Mouse (Mus musculus) cortical plate, adult 2 months (tissue): ENCODE results near the gene Pla2g1b.

Experiments
- CTCF ChIP-seq: fragments of 200-500 bp; IDR thresholded peaks from 2 replicates; pipeline ENCODE4 v1.5.1; 2011; ENCODE audit warnings: mild to moderate bottlenecking, control low read depth, low read length; ENCODE audit not compliant: insufficient read depth; ENCODE audit errors: extremely low read depth
- POLR2A ChIP-seq: fragments of 200-500 bp; IDR thresholded peaks from 2 replicates; pipeline ENCODE4 v1.6.1; 2011; ENCODE audit warnings: mild to moderate bottlenecking, low read length, control low read depth; ENCODE audit not compliant: insufficient read depth; ENCODE audit errors: extremely low read depth

GRCm38 (mm10) chr5:115435755-115436379 is 30.2 kb upstream of the Pla2g1b start:
- TF ChIP-seq POLR2A (no peak), CTCF (no peak)
